Mouse (Mus musculus) heart, embryonic 16.5 days (tissue): Measurements from ENCODE around the gene Wipf1. TPM values are rescaled to one million over a fixed set of nuclear protein-coding genes. Genes with fewer than 3 reads are reported as not detected.
"Not testable (repeated sequence)": the region's sequence is repeated elsewhere in the genome, so short reads cannot be mapped to it uniquely, and the experiment has no call there.

Source experiments
- ATAC-seq: fragments of 200-750 bp; cut with Nextera tagmentation; replicated peaks from 2 replicates; pipeline ENCODE4 v1.8.0; 2017; ENCODE audit warnings: moderate number of reproducible peaks; ENCODE audit not compliant: insufficient read depth, low FRiP score; ENCODE audit errors: extremely low read depth
- H3K27ac ChIP-seq: fragments of 300-500 bp; sonication (generic); 2 replicates; pipeline ENCODE4 v1.5.1; 2014; ENCODE audit warnings: mild to moderate bottlenecking, low read length, control low read depth, moderate library complexity
- H3K27me3 ChIP-seq: fragments of 300-500 bp; sonication (generic); 2 replicates; pipeline ENCODE4 v1.6.1; 2014; ENCODE audit warnings: low read length, mixed read lengths; ENCODE audit not compliant: control insufficient read depth, insufficient read depth
- H3K36me3 ChIP-seq: fragments of 300-500 bp; sonication (generic); 2 replicates; pipeline ENCODE4 v1.6.1; 2014; ENCODE audit not compliant: control insufficient read depth, insufficient read depth
- H3K4me1 ChIP-seq: fragments of 300-500 bp; sonication (generic); 2 replicates; pipeline ENCODE4 v1.6.1; 2014; ENCODE audit warnings: low read length, mixed read lengths; ENCODE audit not compliant: control insufficient read depth, insufficient read depth
- H3K4me2 ChIP-seq: fragments of 300-500 bp; sonication (generic); 2 replicates; pipeline ENCODE4 v1.6.1; 2014; ENCODE audit warnings: low read depth, mild to moderate bottlenecking, control low read depth, low read length
- H3K4me3 ChIP-seq: fragments of 300-500 bp; sonication (generic); 2 replicates; pipeline ENCODE4 v1.5.1; 2014; ENCODE audit warnings: mild to moderate bottlenecking, control low read depth, low read length
- H3K9ac ChIP-seq: fragments of 300-500 bp; sonication (generic); 2 replicates; pipeline ENCODE4 v1.6.1; 2014; ENCODE audit warnings: low read length, control low read depth
- H3K9me3 ChIP-seq: fragments of 300-500 bp; sonication (generic); replicated peaks from 2 replicates; pipeline ENCODE4 v1.6.1; 2016; ENCODE audit warnings: low read length; ENCODE audit not compliant: control insufficient read depth
- WGBS: fragments of 180-500 bp; shearing (Covaris S2); extraction: QIAGEN DNeasy Blood & Tissue Kit; methylation state at CpG from one replicate; pipeline ENCODE4 v1.1.7; 2014; 5-methylcytosine and 5-hydroxymethylcytosine counted together
- polyA plus RNA-seq: library from polyadenylated mRNA; unstranded; fragments of >200 nt; fragmentation: Nextera tagmentation; extraction: Ambion mirVana; gene quantifications from 2 replicates; pipeline ENCODE4 v1.2.1, GENCODE M21; 2015

Gene Wipf1
- polyA plus RNA-seq, 1 experiment from 2014 or later, result 7.4 TPM

DNA sequence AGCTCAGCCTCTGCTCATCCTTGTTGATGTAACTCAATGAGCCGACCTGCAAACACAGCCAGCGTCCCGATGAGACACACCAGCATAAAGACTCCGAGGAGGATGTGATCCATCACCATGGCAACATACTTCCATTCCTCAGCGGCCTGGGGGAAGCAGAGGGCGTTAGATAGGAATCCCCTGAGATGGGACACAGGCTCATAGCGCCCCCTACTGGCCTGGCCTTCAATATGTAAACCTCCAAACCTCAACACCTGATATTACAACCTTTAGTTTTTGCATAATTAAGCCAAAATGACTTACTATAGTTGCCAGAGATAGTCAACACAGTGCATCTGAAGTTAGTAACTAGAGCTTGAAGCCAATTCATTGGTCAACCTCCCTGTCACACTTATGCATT is 36.6 kb upstream of the Wipf1 start:
- no peaks in the 10 kb centered on the region for H3K9me3 ChIP-seq
- H3K4me3 ChIP-seq, result no peak overlapping the region
- no peak overlapping the region for H3K4me2 ChIP-seq
- no peaks in the 10 kb centered on the region for H3K36me3 ChIP-seq
- peaks cover 4% of the 10 kb centered on the region; the same call in 1 of the 2 replicates for H3K27me3 ChIP-seq
- peaks cover 8% of the 10 kb centered on the region for H3K4me1 ChIP-seq
- no peak overlapping the region for H3K9ac ChIP-seq
- H3K27ac ChIP-seq, result no peak overlapping the region
- WGBS, result 19% methylated on average over 7 of the region's 7 CpGs
- ATAC-seq, result no peak

DNA sequence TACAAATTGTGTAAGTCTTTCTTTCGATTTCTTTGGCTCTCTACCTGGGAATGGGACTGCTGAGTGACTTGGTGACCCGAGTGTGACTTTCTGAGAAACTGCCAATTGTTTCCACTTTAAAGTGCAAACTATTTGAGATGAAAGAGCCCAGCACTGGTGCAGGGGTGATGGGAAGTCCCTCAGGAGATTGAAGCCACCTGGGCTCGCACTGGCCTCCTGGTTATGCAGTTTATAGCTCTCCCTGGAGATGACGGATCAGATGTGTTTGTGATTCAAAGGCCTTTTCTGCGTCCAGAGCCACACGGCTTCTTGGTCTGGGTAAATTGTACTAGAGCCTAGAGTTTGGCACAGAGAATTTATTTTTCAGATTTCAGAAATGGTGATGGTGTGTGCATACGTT is 34.2 kb upstream of the Wipf1 start:
- peaks cover 8% of the 10 kb centered on the region for H3K4me1 ChIP-seq
- ATAC-seq, result no peak
- H3K9me3 ChIP-seq, result 0 out of 2 replicates have a peak, but pooled peaks cover 3% of the 10 kb centered on the region
- H3K4me3 ChIP-seq, result no peak overlapping the region
- WGBS, result 63% methylated on average over 7 of the region's 7 CpGs
- H3K4me2 ChIP-seq, result no peak overlapping the region
- no peaks in the 10 kb centered on the region for H3K36me3 ChIP-seq
- peaks cover 2% of the 10 kb centered on the region; the same call in 1 of the 2 replicates for H3K27me3 ChIP-seq
- H3K9ac ChIP-seq, result no peak overlapping the region
- no peak overlapping the region for H3K27ac ChIP-seq

DNA sequence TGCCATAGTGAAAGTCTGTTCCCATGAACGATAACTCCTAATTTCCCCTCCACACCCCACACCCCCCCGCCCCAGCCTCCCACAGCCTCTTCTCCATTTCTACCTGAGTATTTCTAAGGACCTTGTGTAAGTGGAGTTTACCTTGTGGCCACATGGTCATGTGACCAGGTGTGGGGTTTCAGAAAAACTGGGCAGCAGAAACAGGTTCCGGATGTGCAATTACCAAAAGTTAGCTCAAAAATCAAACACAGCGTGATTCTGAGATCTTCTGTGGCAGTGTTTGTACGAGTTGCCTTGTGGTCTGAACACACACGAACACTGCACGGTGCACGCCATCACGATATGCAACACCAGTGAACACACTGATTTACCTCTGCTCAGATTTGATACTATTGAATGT is 33.1 kb upstream of the Wipf1 start:
- Histone ChIP-seq H3K4me1 (peaks cover 8% of the 10 kb centered on the region), H3K4me3 (no peak overlapping the region), H3K27ac (no peak overlapping the region), H3K9ac (no peak overlapping the region), H3K36me3 (no peaks in the 10 kb centered on the region), H3K27me3 (no peaks in the 10 kb centered on the region), H3K9me3 (0 out of 2 replicates have a peak, but pooled peaks cover 3% of the 10 kb centered on the region), H3K4me2 (no peak overlapping the region)
- WGBS, result 91% methylated on average over 9 of the region's 9 CpGs
- ATAC-seq, result no peak

DNA sequence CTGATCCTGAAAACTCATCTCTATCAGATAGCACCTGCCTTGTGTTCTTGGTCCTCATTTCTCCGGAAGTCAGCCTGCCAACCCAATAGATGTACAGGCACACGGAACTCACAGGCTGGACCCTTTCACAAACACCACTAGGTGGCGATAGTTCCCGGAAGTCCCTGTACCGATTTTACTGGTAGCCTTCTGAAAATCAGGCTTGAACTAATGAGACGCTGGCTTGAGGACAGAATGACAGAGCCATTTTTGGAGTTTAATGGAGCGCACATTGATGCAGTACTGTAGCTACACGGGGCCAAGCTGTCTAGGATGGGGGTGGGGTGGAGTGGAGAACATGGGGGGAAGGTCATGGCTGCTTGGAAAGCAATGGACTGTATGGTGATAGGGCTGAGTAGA is 32.1 kb upstream of the Wipf1 start:
- peak overlapping the region; percentile 47 for H3K4me3 ChIP-seq
- WGBS, result 6% methylated on average over 8 of the region's 8 CpGs
- 0 out of 2 replicates have a peak, but pooled peaks cover 3% of the 10 kb centered on the region for H3K9me3 ChIP-seq
- peak overlapping the region; percentile 70 for H3K4me2 ChIP-seq
- no peak for ATAC-seq
- H3K36me3 ChIP-seq, result no peaks in the 10 kb centered on the region
- no peaks in the 10 kb centered on the region for H3K27me3 ChIP-seq
- H3K4me1 ChIP-seq, result peaks cover 8% of the 10 kb centered on the region
- H3K9ac ChIP-seq, result no peak overlapping the region; the same call in 1 of the 2 replicates
- H3K27ac ChIP-seq, result no peak overlapping the region

DNA sequence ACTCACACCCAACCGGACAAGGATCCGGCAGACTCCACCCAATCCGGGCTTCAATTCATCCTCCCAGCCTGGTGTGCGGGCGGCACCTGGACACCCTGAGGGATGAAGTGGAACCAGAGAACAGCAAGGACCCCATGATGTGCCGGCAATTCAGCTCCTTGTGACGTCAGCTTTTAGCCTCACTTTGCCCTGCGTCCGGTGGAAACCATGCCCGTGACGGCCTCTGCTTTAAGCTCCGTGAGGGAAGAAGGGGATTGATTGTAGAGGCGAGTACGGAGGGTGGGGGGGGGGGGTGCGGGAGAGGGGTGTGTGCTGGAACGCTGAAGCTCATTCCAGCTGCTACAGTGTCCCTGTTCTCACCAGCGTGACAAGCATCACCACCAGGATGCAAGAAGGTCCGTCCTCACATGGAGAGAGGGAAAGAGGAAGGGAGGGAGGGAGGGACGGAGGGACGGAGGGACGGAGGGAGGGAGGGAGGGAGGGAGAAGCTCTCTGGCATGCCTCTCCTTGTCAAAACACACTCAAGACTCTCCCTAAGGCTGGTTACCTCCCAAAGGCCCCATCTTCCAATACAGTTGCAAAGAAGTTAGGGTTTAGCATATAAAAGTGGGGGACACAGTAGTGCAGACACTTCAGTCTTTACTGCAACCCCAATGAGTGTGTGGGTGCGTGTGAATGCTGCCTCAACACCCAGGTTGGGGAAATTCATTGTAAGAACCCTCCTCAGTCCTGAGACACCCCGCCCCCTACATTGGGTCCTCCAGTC is 31.5 kb upstream of the Wipf1 start:
- Histone ChIP-seq H3K9me3 (0 out of 2 replicates have a peak, but pooled peaks cover 3% of the 10 kb centered on the region), H3K4me2 (peak overlapping the region; percentile 70), H3K9ac (peak overlapping the region; percentile 56), H3K27ac (no peak overlapping the region), H3K4me3 (peak overlapping the region; percentile 47), H3K4me1 (peaks cover 8% of the 10 kb centered on the region), H3K36me3 (no peaks in the 10 kb centered on the region), H3K27me3 (no peaks in the 10 kb centered on the region)
- WGBS, result 3% methylated on average over 22 of the region's 23 CpGs
- ATAC-seq, result no peak

DNA sequence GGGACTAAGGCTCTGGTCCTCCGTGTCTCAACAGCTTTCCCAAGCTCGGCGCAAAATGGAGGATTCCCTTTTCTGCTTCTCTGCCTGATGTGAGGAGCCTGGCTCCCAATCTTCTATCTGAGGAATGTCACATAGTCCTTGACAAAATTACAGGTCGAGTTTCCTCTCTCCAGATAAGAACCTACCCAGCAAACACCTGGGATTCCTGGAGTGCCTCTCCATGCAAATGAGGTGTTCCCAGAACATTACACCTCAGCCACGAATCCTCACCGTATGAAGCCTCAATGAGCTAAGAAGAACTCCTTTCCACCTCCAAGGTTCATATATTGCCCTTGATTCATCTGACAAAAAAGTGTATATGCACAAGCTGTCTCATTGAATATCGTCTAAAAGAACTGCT is 30.9 kb upstream of the Wipf1 start:
- Histone ChIP-seq H3K4me2 (peak overlapping the region; percentile 70), H3K36me3 (no peaks in the 10 kb centered on the region), H3K9ac (no peak overlapping the region), H3K27ac (no peak overlapping the region), H3K9me3 (0 out of 2 replicates have a peak, but pooled peaks cover 3% of the 10 kb centered on the region), H3K4me3 (no peak overlapping the region), H3K27me3 (no peaks in the 10 kb centered on the region), H3K4me1 (peaks cover 8% of the 10 kb centered on the region)
- 45% methylated on average over 7 of the region's 7 CpGs for WGBS
- ATAC-seq, result no peak

DNA sequence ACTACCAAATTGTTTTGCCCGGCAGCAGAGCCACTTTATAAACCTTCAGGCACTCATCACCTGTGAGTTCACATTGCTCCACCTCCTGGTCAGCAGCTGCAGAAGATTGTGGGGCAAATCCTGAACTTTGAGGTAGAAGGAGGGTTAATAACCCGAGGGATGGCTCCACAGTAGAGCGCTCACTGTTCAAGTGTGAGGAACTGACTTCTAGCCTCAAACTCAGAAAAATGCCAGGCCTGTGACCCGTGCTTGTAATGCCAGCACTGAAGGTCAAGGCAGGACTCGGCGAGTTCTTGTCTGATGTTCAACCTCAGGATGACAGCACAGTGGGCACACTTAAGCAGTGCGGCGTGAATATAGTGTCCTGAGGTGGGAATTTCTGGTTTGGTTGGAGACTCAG is 28.4 kb upstream of the Wipf1 start:
- H3K9me3 ChIP-seq, result 0 out of 2 replicates have a peak, but pooled peaks cover 3% of the 10 kb centered on the region
- H3K4me1 ChIP-seq, result peaks cover 8% of the 10 kb centered on the region
- no peaks in the 10 kb centered on the region for H3K27me3 ChIP-seq
- no peak overlapping the region for H3K4me2 ChIP-seq
- H3K9ac ChIP-seq, result no peak overlapping the region
- no peak for ATAC-seq
- 71% methylated on average over 8 of the region's 8 CpGs for WGBS
- H3K4me3 ChIP-seq, result no peak overlapping the region
- H3K36me3 ChIP-seq, result no peaks in the 10 kb centered on the region
- no peak overlapping the region for H3K27ac ChIP-seq

DNA sequence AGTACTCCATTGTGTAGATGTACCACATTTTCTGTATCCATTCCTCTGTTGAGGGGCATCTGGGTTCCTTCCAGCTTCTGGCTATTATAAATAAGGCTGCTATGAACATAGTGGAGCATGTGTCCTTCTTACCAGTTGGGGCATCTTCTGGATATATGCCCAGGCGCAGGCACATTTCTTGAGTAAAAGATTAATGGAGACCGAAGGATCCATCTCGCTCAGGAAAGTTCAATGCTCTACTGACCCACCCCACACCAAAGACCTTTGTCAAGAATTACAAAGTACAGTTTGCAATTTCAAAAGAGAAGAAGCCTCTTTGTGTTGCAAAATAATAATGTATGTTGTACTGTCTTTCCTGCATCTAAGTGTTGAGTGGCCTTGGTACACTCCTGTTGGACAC is 27.5 kb upstream of the Wipf1 start:
- 93% methylated on average over 3 of the region's 3 CpGs for WGBS
- H3K27ac ChIP-seq, H3K4me1 ChIP-seq, H3K4me3 ChIP-seq, H3K36me3 ChIP-seq, H3K27me3 ChIP-seq, H3K9ac ChIP-seq, H3K4me2 ChIP-seq, H3K9me3 ChIP-seq, ATAC-seq: not testable (repeated sequence)

DNA sequence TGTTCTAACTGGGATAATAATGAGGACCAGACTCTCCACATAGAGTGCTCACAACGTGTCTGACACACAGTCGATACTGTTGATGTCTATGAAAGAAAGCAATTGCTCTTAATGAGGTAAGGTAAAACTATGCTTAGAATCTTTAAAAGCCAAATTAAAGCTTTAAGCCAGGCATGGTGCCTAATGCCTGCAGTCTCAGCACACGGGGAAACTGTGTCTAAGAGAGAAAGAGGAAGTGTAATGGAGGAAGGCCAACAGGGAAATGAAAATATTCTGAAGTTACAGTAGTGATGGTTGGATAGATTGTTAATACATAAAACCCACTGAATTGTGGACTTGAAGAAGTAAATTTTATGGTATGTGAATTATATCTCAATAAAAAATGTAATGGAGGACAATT is 24.9 kb upstream of the Wipf1 start:
- 78% methylated on average over 3 of the region's 3 CpGs for WGBS
- no peak overlapping the region for H3K27ac ChIP-seq
- H3K4me3 ChIP-seq, result no peak overlapping the region
- no peak overlapping the region for H3K9ac ChIP-seq
- no peaks in the 10 kb centered on the region for H3K27me3 ChIP-seq
- ATAC-seq, result no peak
- H3K36me3 ChIP-seq, result no peaks in the 10 kb centered on the region
- no peaks in the 10 kb centered on the region for H3K4me1 ChIP-seq
- H3K4me2 ChIP-seq, result no peak overlapping the region
- H3K9me3 ChIP-seq, result no peaks in the 10 kb centered on the region
